Mouse (Mus musculus): ENCODE measurements around the gene Msh4.
A peak's percentile ranks its signal among the peaks of the same experiment; 100 is the strongest.

Gene Msh4

GRCm38 (mm10) chr3:153906136-153906871 lies at the start of gene Msh4:
Gene Msh4, minus strand, starts transcription at chr3:153906138.
- no peak for DNase-seq

- no peak for DNase-seq
Measured at GRCm38 (mm10) chr3:153948176-153948575, 42.2 kb upstream of the Msh4 start.

- DNase-seq = no peak
Measured at GRCm38 (mm10) chr3:153947271-153947670, 41.3 kb upstream of the Msh4 start.

DNA sequence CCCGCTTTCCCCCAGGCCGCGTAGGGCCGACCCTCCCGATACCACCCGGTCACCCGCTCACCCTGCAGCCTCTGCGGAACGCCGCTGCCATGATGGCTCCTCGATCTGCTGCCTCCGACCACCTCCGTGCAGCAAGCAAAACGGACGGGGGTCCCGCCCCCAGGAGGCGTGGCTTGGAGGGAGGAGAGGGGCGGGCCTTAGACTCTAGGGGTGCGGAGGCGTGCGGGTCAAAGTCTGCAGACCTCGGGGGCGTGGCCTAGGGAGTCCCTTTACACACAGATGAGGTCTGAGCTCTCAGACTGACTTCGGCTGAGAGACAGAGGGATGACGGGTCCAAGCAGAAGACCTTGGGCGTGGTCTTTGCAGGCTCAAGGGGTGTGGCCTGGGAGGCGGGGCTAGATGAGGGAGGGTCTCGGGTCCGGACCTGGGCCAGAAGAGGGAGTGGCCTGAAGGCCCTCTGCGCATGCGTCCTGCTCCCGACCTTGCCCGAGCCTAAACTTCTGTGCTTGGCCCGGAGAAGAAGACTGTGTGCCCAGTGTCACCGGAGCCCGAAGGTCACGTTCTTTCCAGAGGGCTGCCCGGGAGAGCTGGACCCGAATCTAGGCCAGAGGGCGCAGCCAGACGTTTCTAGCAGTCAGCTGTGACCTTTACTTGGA lies 38.5 kb upstream of the Msh4 start, which contains the start of gene Acadm:
TSS of gene Acadm (minus strand) at position 298 of the 656 bp plus-strand sequence.
- peak; percentile 97 to 98 for DNase-seq

DNA sequence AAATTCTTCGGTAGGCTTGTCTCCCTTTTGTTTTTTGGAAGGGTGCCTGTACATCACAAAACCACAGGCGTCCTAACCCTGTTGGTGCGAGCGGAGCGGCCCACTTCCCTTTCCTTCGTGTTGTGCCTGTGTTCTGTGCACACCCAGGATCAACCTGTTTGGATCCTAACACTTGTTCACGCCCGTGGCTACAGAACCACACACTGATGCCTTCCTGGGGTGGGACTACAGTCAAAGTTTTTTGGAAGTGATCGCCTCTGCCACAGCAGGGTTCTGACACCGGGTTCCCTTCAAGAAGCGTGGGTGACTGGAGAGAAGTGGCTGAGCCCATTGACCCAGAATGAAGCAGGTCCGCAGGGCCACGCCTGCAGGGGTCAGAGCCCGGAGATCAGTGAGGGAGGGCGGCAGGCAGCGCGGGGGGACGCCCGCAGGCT lies 38.0 kb upstream of the Msh4 start:
- no peak for DNase-seq

- no peak for DNase-seq
Measured at GRCm38 (mm10) chr3:153943003-153943640, 37.2 kb upstream of the Msh4 start.

DNA sequence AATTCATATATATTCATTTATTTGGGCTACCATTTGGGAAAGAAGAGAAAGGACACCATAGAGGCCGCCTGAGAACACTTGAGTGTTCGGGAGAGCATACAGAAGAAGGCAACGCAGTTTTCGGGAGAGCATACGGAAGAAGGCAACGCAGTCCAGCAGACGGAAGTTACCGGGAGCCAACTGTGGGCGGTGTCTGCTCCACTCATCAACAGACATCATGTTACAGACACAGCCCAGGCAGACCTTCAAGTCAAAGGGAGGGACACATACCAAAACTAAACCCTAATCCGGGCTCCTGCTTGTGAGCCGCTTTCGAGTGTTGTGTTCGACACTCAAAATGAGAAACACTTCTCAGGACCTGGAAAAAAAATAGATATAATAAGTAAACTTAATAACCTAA lies 35.7 kb upstream of the Msh4 start:
- no peak for DNase-seq

DNA sequence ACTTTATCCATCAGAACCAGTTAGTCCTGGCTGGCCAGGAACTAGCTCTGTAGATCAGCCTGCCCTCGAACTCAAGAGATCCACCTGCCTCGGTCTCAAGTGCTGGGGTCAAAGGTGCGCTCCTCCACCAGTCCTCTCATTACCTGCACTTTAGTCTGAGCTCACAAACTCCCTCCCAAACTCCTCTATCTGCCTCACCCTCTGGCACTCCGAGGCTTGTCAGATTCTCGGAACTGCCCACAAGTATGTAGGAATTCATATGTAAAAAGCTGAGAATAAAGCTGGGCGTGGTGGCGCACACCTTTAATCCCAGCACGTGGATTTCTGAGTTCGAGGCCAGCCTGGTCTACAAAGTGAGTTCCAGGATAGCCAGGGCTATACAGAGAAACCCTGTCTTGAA lies 34.5 kb upstream of the Msh4 start:
- no peak for DNase-seq

- no peak for DNase-seq
Measured at GRCm38 (mm10) chr3:153940021-153940420, 34.1 kb upstream of the Msh4 start.

DNA sequence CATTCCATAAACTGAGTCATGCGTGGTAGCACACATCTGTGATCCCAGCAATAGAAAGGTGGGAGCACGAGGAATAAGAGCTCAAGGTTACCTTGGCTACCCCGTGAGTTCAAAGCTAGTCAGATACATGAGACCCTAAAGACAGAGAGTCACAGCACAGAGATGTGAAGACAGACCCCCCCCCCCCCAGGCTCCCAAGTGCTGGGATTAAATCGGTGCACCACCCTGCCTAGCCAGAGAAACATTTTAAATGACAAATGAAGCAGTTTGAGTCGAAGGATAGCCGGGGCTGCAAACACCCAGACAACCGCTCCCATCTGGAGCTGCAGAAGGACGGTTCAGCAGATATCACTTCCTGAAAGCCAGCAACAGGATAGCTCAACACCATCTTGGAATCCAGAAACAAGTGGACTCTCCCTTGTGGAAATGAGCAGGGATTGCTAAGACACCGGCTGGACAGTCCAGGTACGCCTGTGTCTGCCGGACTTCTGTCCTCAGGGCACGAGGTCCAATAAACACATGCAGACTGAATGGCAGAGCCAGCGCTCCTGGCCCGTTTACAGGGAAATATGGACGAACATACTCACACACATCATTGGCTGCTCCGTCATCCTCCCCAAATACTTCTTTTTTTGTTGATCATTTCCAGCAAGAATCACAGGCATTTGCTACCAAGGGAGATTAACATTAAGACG lies 31.3 kb upstream of the Msh4 start:
- DNase-seq = no peak

GRCm38 (mm10) chr3:153935878-153936277 lies 29.9 kb upstream of the Msh4 start:
- DNase-seq = no peak

DNA sequence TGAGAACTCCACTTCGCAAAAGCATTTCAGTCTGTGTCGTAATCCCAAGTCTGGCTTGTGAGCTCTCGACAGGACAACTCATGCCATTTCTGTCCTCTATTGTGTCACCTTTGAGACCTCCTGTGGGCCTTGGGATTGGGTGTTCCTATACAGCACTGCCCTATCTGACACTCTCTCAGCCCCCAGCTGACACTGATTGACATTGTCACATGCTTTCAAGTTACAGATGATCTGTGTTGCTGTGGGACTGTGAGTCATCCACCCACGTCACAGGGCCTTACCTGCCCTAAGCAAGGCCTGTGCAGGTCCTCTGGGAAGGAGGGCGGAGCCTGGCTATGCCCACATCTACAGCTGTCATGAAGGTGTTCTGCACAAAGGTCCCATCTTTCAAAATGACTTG lies 26.5 kb upstream of the Msh4 start:
- no peak for DNase-seq

DNA sequence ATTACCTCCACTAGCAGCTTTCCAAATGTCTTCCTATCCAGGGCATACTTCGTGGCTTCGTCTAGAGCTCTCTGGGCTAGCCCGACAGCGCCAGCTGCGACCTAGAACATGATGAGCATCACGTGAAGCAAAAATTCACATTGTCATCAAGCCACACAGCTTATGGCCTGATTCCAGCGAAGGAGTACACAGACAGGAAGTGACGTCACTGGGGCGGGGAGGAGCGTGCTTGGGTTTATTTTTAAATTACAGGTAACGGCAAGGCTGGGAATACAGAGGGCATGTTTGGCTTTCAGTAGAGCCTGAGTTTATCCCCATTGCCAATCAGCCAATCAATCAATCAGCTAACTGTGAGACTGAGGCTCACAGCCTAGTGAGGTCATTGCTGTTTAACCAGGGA lies 23.6 kb upstream of the Msh4 start:
- no peak for DNase-seq

DNA sequence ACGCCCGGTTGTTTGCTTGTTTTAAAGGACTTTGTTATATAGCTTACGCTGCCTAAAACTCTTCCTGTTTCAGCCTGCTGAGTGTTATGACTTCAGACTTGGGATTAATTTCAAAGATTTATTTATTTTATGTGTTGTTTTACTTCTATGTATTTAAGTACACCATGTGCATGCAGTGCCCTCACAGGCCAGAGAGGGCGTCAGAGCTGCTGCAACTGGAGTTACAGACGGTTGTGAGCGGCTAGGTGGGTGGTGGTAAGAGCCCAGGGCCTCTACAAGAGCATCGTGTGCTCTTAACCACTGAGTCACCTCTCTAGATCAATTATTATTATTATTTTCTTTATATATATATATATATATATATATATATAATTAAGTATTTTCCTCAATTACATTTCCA lies 20.4 kb upstream of the Msh4 start:
- DNase-seq = no peak

- no peak for DNase-seq
Measured at GRCm38 (mm10) chr3:153921147-153921910, 15.4 kb upstream of the Msh4 start.

GRCm38 (mm10) chr3:153917200-153917599 lies 11.3 kb upstream of the Msh4 start:
- no peak for DNase-seq

DNA sequence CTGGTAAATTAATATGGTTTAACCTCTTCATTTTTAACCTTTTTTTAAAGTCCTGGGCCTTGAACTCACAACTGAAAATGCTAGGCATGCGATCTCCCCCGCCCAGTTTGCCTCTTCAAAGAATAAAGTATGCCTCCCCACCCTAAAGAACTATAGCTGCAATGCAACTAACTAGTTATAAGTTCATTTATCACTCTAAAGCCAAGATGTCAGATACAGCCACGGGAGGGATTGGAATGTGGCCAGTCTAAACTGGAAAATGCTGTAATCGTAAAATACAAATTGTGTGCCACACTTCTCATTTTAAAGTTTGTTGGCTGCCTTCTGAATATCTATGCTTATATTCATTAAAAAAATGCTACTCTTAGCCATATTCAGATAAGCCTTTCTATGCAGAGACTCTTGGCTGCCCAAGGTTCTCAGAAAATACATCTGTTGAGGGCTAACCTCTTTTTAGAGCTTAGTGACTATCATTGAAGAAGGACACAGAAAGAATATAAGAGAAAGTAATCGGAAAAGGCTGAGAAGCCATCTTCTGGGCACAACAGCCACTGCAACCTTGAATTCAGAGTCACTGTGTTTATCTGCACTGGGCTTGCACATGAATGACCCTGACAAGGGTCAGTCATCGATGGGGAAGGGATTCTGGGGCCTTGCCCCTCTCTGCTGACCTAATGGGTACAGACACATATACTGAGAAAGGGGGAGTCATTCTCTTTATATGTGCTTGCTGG lies 7.7 kb upstream of the Msh4 start:
- DNase-seq = peak; percentile 25 to 36

GRCm38 (mm10) chr3:153912546-153913509 lies 6.9 kb upstream of the Msh4 start, which contains the start of gene Rabggtb:
Gene Rabggtb, minus strand, starts transcription at chr3:153913009.
- DNase-seq = peak; percentile 96 to 97

DNA sequence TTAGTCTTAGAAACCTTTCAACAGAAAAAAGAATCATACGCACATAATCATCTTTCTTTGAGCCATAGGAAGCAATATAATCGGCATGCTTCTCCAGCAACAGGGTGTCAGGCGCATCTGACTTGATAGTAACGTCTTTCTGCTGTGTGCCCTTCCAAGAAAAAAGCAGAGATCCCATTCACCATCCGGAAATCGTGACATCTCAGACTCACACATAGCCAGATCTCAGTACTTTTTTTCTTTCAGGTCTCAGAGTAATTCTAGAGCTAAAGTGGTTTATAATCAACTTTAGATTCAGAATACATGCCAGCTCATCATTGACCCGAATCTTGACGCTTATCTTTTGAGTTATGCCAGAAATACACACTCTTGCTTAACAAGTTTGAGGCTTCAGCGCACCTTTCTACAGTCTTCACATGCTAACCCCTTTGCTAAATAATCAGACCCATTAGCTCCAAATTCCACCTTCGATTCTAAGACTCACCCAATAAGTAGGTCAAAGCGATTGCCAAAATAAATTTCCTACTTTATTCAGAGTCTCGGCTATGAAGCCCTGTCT lies 6.0 kb upstream of the Msh4 start:
- no peak for DNase-seq

All from cerebellum, postnatal 14 days (tissue).